Mouse (Mus musculus): Measurements from ENCODE around the gene Vapa. TPM values are rescaled to one million over a fixed set of nuclear protein-coding genes. Genes with fewer than 3 reads are reported as not detected.
"Not testable (repeated sequence)": the region's sequence is repeated elsewhere in the genome, so short reads cannot be mapped to it uniquely, and the experiment has no call there.

The Vapa gene
- polyA plus RNA-seq, 1 experiment, result 3.7 TPM

GRCm38 (mm10) chr17:65629943-65630342 is 16.6 kb upstream of the Vapa start:
- Histone ChIP-seq H3K27me3 (ENCODE audit: control insufficient read depth) (0 out of 2 replicates have a peak, but pooled peaks cover 2% of the 10 kb centered on the region), H3K36me3 (ENCODE audit: control insufficient read depth) (no peaks in the 10 kb centered on the region), H3K4me3 (replicated peaks) (no peak overlapping the region), H3K4me1 (ENCODE audit: control insufficient read depth) (no peaks in the 10 kb centered on the region), H3K9me3 (ENCODE audit: control insufficient read depth, low read length) (no peaks in the 10 kb centered on the region)
- no peak for TF ChIP-seq GATA1 (IDR thresholded peaks at IDR 0.05; ENCODE audit: low read length)
- no peak for TF ChIP-seq TAL1 (IDR thresholded peaks at IDR 0.05; ENCODE audit: low read length)

GRCm38 (mm10) chr17:65628823-65629532 is 15.6 kb upstream of the Vapa start:
- H3K36me3 ChIP-seq (ENCODE audit: control insufficient read depth); H3K4me3 ChIP-seq (replicated peaks); H3K27me3 ChIP-seq (ENCODE audit: control insufficient read depth); H3K9me3 ChIP-seq (ENCODE audit: control insufficient read depth, low read length); H3K4me1 ChIP-seq (ENCODE audit: control insufficient read depth): not testable (repeated sequence)

GRCm38 (mm10) chr17:65626301-65626700 is 12.9 kb upstream of the Vapa start:
- H3K27me3 ChIP-seq (ENCODE audit: control insufficient read depth), result no peaks in the 10 kb centered on the region
- H3K9me3 ChIP-seq (ENCODE audit: control insufficient read depth, low read length), result peaks cover 4% of the 10 kb centered on the region
- H3K4me1 ChIP-seq (ENCODE audit: control insufficient read depth), result no peaks in the 10 kb centered on the region
- H3K36me3 ChIP-seq (ENCODE audit: control insufficient read depth), result no peaks in the 10 kb centered on the region
- H3K4me3 ChIP-seq (replicated peaks), result no peak overlapping the region
- TF ChIP-seq TAL1 (IDR thresholded peaks at IDR 0.05; ENCODE audit: low read length) (no peak), GATA1 (IDR thresholded peaks at IDR 0.05; ENCODE audit: low read length) (no peak)

GRCm38 (mm10) chr17:65625563-65625962 is 12.2 kb upstream of the Vapa start:
- Histone ChIP-seq H3K4me3 (replicated peaks) (no peak overlapping the region), H3K4me1 (ENCODE audit: control insufficient read depth) (no peaks in the 10 kb centered on the region), H3K9me3 (ENCODE audit: control insufficient read depth, low read length) (peaks cover 4% of the 10 kb centered on the region), H3K27me3 (ENCODE audit: control insufficient read depth) (no peaks in the 10 kb centered on the region), H3K36me3 (ENCODE audit: control insufficient read depth) (no peaks in the 10 kb centered on the region)
- TF ChIP-seq TAL1 (IDR thresholded peaks at IDR 0.05; ENCODE audit: low read length) (no peak), GATA1 (IDR thresholded peaks at IDR 0.05; ENCODE audit: low read length) (no peak)

GRCm38 (mm10) chr17:65623130-65623529 is 9.8 kb upstream of the Vapa start:
- Histone ChIP-seq H3K36me3 (ENCODE audit: control insufficient read depth) (no peaks in the 10 kb centered on the region), H3K9me3 (ENCODE audit: control insufficient read depth, low read length) (peaks cover 4% of the 10 kb centered on the region), H3K4me3 (replicated peaks) (no peak overlapping the region), H3K27me3 (ENCODE audit: control insufficient read depth) (no peaks in the 10 kb centered on the region), H3K4me1 (ENCODE audit: control insufficient read depth) (no peaks in the 10 kb centered on the region)
- no peak for TF ChIP-seq TAL1 (IDR thresholded peaks at IDR 0.05; ENCODE audit: low read length)
- TF ChIP-seq GATA1 (IDR thresholded peaks at IDR 0.05; ENCODE audit: low read length), result no peak

GRCm38 (mm10) chr17:65618431-65618830 is 5.1 kb upstream of the Vapa start:
- Histone ChIP-seq H3K4me1 (ENCODE audit: control insufficient read depth) (peaks cover 13% of the 10 kb centered on the region), H3K9me3 (ENCODE audit: control insufficient read depth, low read length) (no peaks in the 10 kb centered on the region), H3K36me3 (ENCODE audit: control insufficient read depth) (no peaks in the 10 kb centered on the region), H3K27me3 (ENCODE audit: control insufficient read depth) (peaks cover 2% of the 10 kb centered on the region; the same call in 1 of the 2 replicates), H3K4me3 (replicated peaks) (no peak overlapping the region)
- no peak for TF ChIP-seq TAL1 (IDR thresholded peaks at IDR 0.05; ENCODE audit: low read length)
- TF ChIP-seq GATA1 (IDR thresholded peaks at IDR 0.05; ENCODE audit: low read length), result no peak

GRCm38 (mm10) chr17:65615678-65616077 is 2.3 kb upstream of the Vapa start:
- H3K4me3 ChIP-seq (replicated peaks), result no peak overlapping the region
- H3K4me1 ChIP-seq (ENCODE audit: control insufficient read depth), result peaks cover 24% of the 10 kb centered on the region
- TF ChIP-seq GATA1 (IDR thresholded peaks at IDR 0.05; ENCODE audit: low read length), result no peak
- no peak for TF ChIP-seq TAL1 (IDR thresholded peaks at IDR 0.05; ENCODE audit: low read length)
- no peaks in the 10 kb centered on the region for H3K9me3 ChIP-seq (ENCODE audit: control insufficient read depth, low read length)
- H3K27me3 ChIP-seq (ENCODE audit: control insufficient read depth), result peaks cover 2% of the 10 kb centered on the region; the same call in 1 of the 2 replicates
- H3K36me3 ChIP-seq (ENCODE audit: control insufficient read depth), result peaks cover 4% of the 10 kb centered on the region

GRCm38 (mm10) chr17:65614431-65614830 is 1.1 kb upstream of the Vapa start:
- Histone ChIP-seq H3K36me3 (ENCODE audit: control insufficient read depth) (peaks cover 10% of the 10 kb centered on the region), H3K9me3 (ENCODE audit: control insufficient read depth, low read length) (no peaks in the 10 kb centered on the region), H3K27me3 (ENCODE audit: control insufficient read depth) (peaks cover 2% of the 10 kb centered on the region; the same call in 1 of the 2 replicates), H3K4me3 (replicated peaks) (peak overlapping the region; percentile 99), H3K4me1 (ENCODE audit: control insufficient read depth) (peaks cover 36% of the 10 kb centered on the region)
- TF ChIP-seq TAL1 (IDR thresholded peaks at IDR 0.05; ENCODE audit: low read length) (no peak), GATA1 (IDR thresholded peaks at IDR 0.05; ENCODE audit: low read length) (no peak)

GRCm38 (mm10) chr17:65613142-65613462 is 253 bp downstream of the Vapa start:
- Histone ChIP-seq H3K36me3 (ENCODE audit: control insufficient read depth) (peaks cover 19% of the 10 kb centered on the region), H3K4me3 (replicated peaks) (peak overlapping the region; percentile 99), H3K4me1 (ENCODE audit: control insufficient read depth) (peaks cover 50% of the 10 kb centered on the region), H3K27me3 (ENCODE audit: control insufficient read depth) (peaks cover 2% of the 10 kb centered on the region; the same call in 1 of the 2 replicates), H3K9me3 (ENCODE audit: control insufficient read depth, low read length) (no peaks in the 10 kb centered on the region)
- TF ChIP-seq TAL1 (IDR thresholded peaks at IDR 0.05; ENCODE audit: low read length), result no peak
- TF ChIP-seq GATA1 (IDR thresholded peaks at IDR 0.05; ENCODE audit: low read length), result no peak
